Mouse (Mus musculus) limb, embryonic 10.5 days (tissue): ENCODE measurements at regions not wholly inside any gene's neighbourhood (a gene's known extent, or its start where the extent isn't known, plus 50 kb on each side); places are given as distances from the start of the nearest gene placed in this dataset.

Experiments
- DNase-seq: peaks from one replicate; pipeline ENCODE4 v3.0.0-alpha.2; 2017; ENCODE audit warnings: low spot score
- H3K27ac ChIP-seq: fragments of 300-500 bp; sonication (generic); 2 replicates; pipeline ENCODE4 v1.5.1; 2016; ENCODE audit warnings: mild to moderate bottlenecking
- H3K27me3 ChIP-seq: fragments of 300-500 bp; sonication (generic); 2 replicates; pipeline ENCODE4 v1.6.1; 2016; ENCODE audit warnings: low read depth, mild to moderate bottlenecking; ENCODE audit not compliant: poor library complexity, severe bottlenecking
- H3K36me3 ChIP-seq: fragments of 300-500 bp; sonication (generic); 2 replicates; pipeline ENCODE4 v1.6.1; 2016; ENCODE audit warnings: mild to moderate bottlenecking, moderate library complexity
- H3K4me1 ChIP-seq: fragments of 300-500 bp; sonication (generic); 2 replicates; pipeline ENCODE4 v1.6.1; 2016
- H3K4me3 ChIP-seq: fragments of 300-500 bp; sonication (generic); 2 replicates; pipeline ENCODE4 v1.5.1; 2016; ENCODE audit warnings: mild to moderate bottlenecking, moderate library complexity
- H3K9me3 ChIP-seq: fragments of 300-500 bp; sonication (generic); replicated peaks from 2 replicates; pipeline ENCODE4 v1.6.1; 2016; ENCODE audit warnings: mild to moderate bottlenecking
- WGBS: fragments of 180-500 bp; shearing (Covaris S2); methylation state at CpG from one replicate; pipeline ENCODE4 v1.1.7; 2016; 5-methylcytosine and 5-hydroxymethylcytosine counted together

DNA sequence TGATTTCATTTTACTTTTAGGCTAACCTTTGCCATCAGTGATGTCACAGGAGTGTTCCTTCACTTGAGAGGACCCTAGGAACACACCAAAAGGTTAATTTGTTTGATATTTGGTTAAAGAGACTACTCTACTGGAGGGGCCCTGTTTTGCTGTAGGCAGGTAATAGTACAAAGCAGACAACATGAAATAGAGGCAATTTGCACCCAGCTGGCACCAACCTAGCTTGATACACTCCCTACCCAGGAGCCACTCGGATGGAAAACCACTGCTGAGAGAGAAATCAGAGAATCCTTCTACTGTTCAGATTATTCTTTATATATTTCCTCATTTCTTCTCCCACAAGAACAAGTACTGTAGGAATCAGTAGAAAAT, 698.7 kb upstream of the Cited2 start:
- H3K36me3 ChIP-seq = no peaks in the 10 kb centered on the region
- H3K4me1 ChIP-seq = peaks cover 8% of the 10 kb centered on the region; the same call in 1 of the 2 replicates
- H3K27ac ChIP-seq = no peak overlapping the region
- DNase-seq = no peak
- H3K4me3 ChIP-seq = no peak overlapping the region
- H3K9me3 ChIP-seq = no peaks in the 10 kb centered on the region
- 75% methylated on average over 1 of the region's 1 CpGs for WGBS
- H3K27me3 ChIP-seq = no peaks in the 10 kb centered on the region

GRCm38 (mm10) chr10:17034892-17035775, 687.9 kb upstream of the Cited2 start:
- Histone ChIP-seq H3K27me3 (no peaks in the 10 kb centered on the region), H3K27ac (no peak overlapping the region), H3K9me3 (no peaks in the 10 kb centered on the region), H3K36me3 (no peaks in the 10 kb centered on the region), H3K4me1 (no peaks in the 10 kb centered on the region), H3K4me3 (no peak overlapping the region)
- no peak for DNase-seq
- WGBS = 98% methylated on average over 2 of the region's 2 CpGs

- Histone ChIP-seq H3K27me3 (no peaks in the 10 kb centered on the region), H3K4me3 (no peak overlapping the region), H3K4me1 (no peaks in the 10 kb centered on the region), H3K36me3 (no peaks in the 10 kb centered on the region), H3K27ac (no peak overlapping the region), H3K9me3 (no peaks in the 10 kb centered on the region)
- no peak for DNase-seq
- WGBS = 87% methylated on average over 11 of the region's 11 CpGs
These were observed 684.6 kb upstream of the Cited2 start for GRCm38 (mm10) chr10:17038259-17039043.

DNA sequence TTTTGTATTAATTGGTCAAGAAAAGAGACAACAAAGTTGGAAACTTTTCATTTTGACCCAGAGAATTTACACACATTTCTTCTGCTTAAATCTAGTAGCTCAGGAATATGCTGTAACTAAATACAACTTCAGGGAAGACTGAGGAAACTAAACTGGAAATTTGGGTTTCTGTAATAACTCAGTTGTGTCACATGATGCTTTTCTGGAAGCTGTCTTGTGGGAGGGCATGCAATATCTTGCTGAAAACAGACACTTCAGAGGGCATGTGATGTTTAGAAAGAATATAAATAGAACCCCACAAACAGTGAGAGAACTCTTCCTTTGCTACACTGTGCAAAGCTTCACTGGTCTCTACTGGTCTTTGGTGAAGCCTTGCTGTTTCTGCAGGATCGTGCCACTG, 680.9 kb upstream of the Cited2 start:
- Histone ChIP-seq H3K9me3 (no peaks in the 10 kb centered on the region), H3K27ac (no peak overlapping the region), H3K27me3 (no peaks in the 10 kb centered on the region), H3K4me3 (no peak overlapping the region), H3K36me3 (no peaks in the 10 kb centered on the region), H3K4me1 (no peaks in the 10 kb centered on the region)
- no peak for DNase-seq
- WGBS = 98% methylated on average over 1 of the region's 1 CpGs

DNA sequence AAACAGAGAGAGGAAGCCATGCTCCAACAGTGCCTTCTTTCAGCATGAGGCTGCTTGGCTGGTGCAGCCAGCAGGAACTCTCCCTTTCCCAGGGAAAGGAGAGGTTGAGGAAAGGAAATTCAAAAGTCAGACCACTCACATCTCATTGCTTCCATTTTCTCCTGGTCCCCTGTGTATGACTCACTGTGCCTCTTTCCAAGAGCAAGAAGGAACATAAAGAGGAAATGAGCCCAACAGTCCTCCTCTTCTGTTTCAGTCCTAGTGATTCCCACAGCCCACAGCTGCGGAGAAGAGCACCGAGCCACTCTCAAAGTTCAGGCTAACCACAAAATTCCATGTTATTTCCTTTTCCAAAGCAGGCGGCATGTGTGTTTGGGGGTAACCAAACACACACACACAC, 680.0 kb upstream of the Cited2 start:
- H3K27ac ChIP-seq = no peak overlapping the region

DNA sequence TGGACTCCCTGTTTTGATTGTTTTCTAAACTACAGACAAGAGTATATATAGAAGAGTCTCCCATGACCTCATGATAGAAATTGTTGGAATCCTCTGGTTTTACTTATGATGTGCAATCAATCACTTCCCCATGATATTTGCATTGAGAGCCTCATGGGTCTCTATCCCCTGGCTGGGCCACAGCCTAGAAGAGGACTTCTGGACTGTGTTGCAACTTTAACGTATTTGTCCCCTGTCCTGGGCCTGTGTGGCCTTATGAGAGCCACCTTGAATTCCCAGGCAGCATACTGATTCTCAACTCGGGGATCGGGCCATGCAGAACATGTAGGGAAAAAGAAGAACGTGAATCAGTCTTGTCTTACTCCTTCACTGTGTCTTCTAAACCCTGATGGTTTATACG, 676.3 kb upstream of the Cited2 start:
- 90% methylated on average over 5 of the region's 5 CpGs for WGBS
- no peak overlapping the region for H3K27ac ChIP-seq
- no peaks in the 10 kb centered on the region for H3K27me3 ChIP-seq
- H3K4me1 ChIP-seq = no peaks in the 10 kb centered on the region
- H3K4me3 ChIP-seq = no peak overlapping the region
- H3K9me3 ChIP-seq = no peaks in the 10 kb centered on the region
- DNase-seq = no peak
- no peaks in the 10 kb centered on the region for H3K36me3 ChIP-seq

More for the DNA sequence above, 680.0 kb upstream of the Cited2 start:
- Histone ChIP-seq H3K27me3 (no peaks in the 10 kb centered on the region), H3K36me3 (no peaks in the 10 kb centered on the region), H3K4me1 (no peaks in the 10 kb centered on the region), H3K9me3 (no peaks in the 10 kb centered on the region), H3K4me3 (no peak overlapping the region)
- no peak for DNase-seq
- WGBS = 88% methylated on average over 3 of the region's 3 CpGs

- H3K27ac ChIP-seq = peak overlapping the region; percentile 78; the same call in 1 of the 2 replicates
- WGBS = 98% methylated on average over 1 of the region's 1 CpGs
- no peaks in the 10 kb centered on the region for H3K27me3 ChIP-seq
- no peaks in the 10 kb centered on the region for H3K9me3 ChIP-seq
- no peak for DNase-seq
- no peak overlapping the region for H3K4me3 ChIP-seq
- no peaks in the 10 kb centered on the region for H3K36me3 ChIP-seq
- peaks cover 36% of the 10 kb centered on the region for H3K4me1 ChIP-seq
These were observed 650.1 kb upstream of the Cited2 start for GRCm38 (mm10) chr10:17072906-17073305.

DNA sequence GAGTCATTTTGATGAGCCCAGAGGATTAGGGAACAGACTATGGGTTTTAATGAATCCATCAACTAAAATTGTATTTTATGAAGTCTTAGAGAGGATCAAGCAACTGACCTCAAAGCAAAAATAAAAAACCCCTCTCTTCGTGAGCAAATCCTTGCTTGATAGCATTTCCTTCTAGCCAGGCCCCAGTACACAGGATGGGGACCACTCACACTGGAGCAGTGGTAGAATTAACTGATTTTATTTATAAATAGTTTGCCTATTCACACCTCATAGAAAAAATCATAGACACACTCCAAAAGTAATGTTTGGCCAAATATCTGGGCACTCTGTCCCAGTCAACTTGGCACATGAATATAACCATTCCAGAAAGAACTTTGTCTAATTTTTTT, 649.0 kb upstream of the Cited2 start:
- Histone ChIP-seq H3K9me3 (no peaks in the 10 kb centered on the region), H3K4me3 (no peak overlapping the region), H3K27ac (peak overlapping the region; percentile 78), H3K4me1 (peaks cover 36% of the 10 kb centered on the region), H3K27me3 (no peaks in the 10 kb centered on the region), H3K36me3 (no peaks in the 10 kb centered on the region)
- WGBS = 44% methylated on average over 1 of the region's 1 CpGs
- DNase-seq = no peak

GRCm38 (mm10) chr10:17074402-17075027, 648.5 kb upstream of the Cited2 start:
- peak; percentile 68 for DNase-seq
- H3K27me3 ChIP-seq = no peaks in the 10 kb centered on the region
- no peaks in the 10 kb centered on the region for H3K9me3 ChIP-seq
- H3K36me3 ChIP-seq = no peaks in the 10 kb centered on the region
- H3K4me3 ChIP-seq = no peak overlapping the region
- WGBS = 34% methylated on average over 6 of the region's 6 CpGs
- peak overlapping the region; percentile 78 for H3K27ac ChIP-seq
- H3K4me1 ChIP-seq = peaks cover 36% of the 10 kb centered on the region

GRCm38 (mm10) chr10:17075147-17075546, 647.9 kb upstream of the Cited2 start:
- peak overlapping the region; percentile 78 for H3K27ac ChIP-seq
- no peak for DNase-seq

GRCm38 (mm10) chr10:17075576-17075975, 647.4 kb upstream of the Cited2 start:
- 8% methylated on average over 2 of the region's 2 CpGs for WGBS
- no peaks in the 10 kb centered on the region for H3K9me3 ChIP-seq
- H3K27me3 ChIP-seq = no peaks in the 10 kb centered on the region
- no peak for DNase-seq
- H3K4me1 ChIP-seq = peaks cover 36% of the 10 kb centered on the region
- no peak overlapping the region for H3K4me3 ChIP-seq
- H3K36me3 ChIP-seq = no peaks in the 10 kb centered on the region
- peak overlapping the region; percentile 78 for H3K27ac ChIP-seq

More at GRCm38 (mm10) chr10:17075147-17075546, 647.9 kb upstream of the Cited2 start:
- no peaks in the 10 kb centered on the region for H3K36me3 ChIP-seq
- no peaks in the 10 kb centered on the region for H3K9me3 ChIP-seq
- H3K4me1 ChIP-seq = peaks cover 36% of the 10 kb centered on the region
- no peaks in the 10 kb centered on the region for H3K27me3 ChIP-seq
- 32% methylated on average over 4 of the region's 4 CpGs for WGBS
- H3K4me3 ChIP-seq = no peak overlapping the region

DNA sequence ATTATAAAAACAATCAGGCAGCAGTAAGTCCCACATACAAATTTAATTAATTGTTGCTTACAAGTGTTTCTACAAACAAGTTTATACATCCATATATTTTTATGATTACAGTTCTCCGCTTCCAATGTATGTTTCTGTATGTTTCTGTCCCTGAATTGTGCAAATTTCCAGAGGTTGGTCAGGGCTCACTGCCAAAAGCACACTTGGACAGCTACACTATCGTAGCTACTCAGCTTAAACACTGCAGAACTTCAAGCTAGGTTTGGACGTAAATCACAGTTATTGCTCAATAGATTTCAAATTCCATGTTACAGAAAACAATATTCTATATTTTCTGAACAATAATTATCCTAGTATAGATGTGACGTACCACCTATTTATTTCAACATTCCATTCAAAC, 646.8 kb upstream of the Cited2 start:
- DNase-seq = no peak
- WGBS = 73% methylated on average over 4 of the region's 4 CpGs
- no peaks in the 10 kb centered on the region for H3K36me3 ChIP-seq
- H3K27ac ChIP-seq = peak overlapping the region; percentile 78; the same call in 1 of the 2 replicates
- H3K27me3 ChIP-seq = no peaks in the 10 kb centered on the region
- no peak overlapping the region for H3K4me3 ChIP-seq
- no peaks in the 10 kb centered on the region for H3K9me3 ChIP-seq
- H3K4me1 ChIP-seq = peaks cover 36% of the 10 kb centered on the region

DNA sequence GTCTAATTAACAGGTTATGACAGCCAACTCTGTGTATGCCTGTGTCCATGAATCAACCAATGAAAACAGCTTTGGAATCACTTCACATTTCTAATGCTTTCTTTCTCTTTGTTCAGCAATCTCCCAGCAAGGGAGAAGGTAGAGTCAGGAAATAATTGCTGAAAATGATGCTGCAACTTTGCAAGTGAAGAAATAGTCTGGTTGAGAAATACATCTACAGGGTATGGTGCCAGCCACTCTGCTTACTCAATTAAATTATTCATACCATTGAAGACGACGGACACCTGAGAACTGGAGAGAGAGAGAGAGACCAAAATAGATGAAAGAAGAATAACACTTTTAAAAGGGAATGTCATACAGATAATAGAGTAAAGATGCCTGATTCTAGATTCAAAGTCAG, 645.4 kb upstream of the Cited2 start:
- no peak for DNase-seq
- Histone ChIP-seq H3K9me3 (no peaks in the 10 kb centered on the region), H3K27ac (no peak overlapping the region), H3K27me3 (no peaks in the 10 kb centered on the region), H3K4me3 (no peak overlapping the region), H3K36me3 (no peaks in the 10 kb centered on the region), H3K4me1 (peaks cover 36% of the 10 kb centered on the region)
- WGBS = 85% methylated on average over 2 of the region's 2 CpGs
